Mouse (Mus musculus): ENCODE data around the gene Musk.
"Not testable (repeated sequence)": the region's sequence is repeated elsewhere in the genome, so short reads cannot be mapped to it uniquely, and the experiment has no call there.

Gene Musk

GRCm38 (mm10) chr4:58285687-58286086 is at the start of gene Musk:
TSS of gene Musk (plus strand) at chr4:58285960.
- no peak for DNase-seq (ENCODE audit: low read depth, low spot score)

DNA sequence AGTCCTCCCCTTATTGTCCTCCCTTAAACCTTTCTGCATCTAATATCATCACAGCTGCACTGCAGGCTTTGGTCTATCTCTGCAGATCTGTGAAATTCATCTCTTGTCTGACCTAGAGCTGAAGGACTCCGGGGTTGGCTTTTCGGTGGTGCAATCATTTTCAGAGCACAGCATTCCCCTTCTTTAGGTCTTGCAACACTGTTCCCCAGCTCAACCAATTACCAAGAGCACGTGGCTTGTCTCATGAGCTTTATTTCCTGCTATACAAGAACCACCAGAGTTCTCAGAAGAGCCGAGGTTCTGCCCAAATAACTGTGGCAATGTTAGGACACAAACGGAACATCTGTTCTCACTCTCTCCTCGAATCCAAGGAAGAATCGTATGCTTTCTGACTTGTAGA is 45.3 kb upstream of the Musk start:
- DNase-seq (ENCODE audit: low read depth, low spot score) = no peak

- no peak for DNase-seq (ENCODE audit: low read depth, low spot score)
Observed at GRCm38 (mm10) chr4:58245544-58245943, 40.2 kb upstream of the Musk start.

DNA sequence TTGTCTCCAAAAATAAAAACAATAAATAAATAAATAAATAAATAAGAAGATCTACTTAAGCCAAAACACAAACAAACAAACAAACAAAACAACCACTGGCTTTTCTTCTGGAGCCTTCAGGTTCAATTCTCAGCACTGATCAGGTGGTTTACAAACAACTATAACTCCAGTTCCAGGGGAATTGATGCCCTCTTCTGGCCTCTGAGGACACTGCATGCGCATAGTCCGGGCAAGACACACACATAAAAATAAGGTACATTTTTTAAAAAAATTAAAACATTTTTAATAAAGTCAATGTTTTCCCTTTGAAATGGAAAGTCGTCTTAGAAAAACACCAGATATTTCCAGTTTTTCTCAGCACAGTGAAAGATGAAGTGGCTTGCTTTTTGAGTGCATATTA is 33.4 kb upstream of the Musk start:
- DNase-seq (ENCODE audit: low read depth, low spot score) = no peak

DNA sequence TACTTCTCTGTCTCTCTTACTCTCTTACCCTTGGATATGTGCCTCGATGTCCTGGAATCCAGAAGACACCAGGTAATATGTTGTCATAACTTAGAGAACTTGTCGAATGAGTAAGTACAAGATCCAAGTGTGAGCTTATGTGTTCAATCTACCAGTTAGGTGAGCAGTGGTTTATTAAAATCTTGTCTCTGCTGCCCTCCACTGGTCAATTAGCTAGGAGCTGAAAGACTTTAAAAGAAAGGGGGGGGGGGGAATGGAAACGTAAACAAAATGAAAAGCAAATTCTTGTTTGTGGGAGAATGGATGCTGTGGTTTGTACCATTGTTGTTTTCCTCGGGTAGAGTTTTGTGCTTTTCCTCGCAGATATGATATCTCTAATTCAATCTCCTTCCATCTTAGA is 32.4 kb upstream of the Musk start:
- DNase-seq (ENCODE audit: low read depth, low spot score) = peak; percentile 33

DNA sequence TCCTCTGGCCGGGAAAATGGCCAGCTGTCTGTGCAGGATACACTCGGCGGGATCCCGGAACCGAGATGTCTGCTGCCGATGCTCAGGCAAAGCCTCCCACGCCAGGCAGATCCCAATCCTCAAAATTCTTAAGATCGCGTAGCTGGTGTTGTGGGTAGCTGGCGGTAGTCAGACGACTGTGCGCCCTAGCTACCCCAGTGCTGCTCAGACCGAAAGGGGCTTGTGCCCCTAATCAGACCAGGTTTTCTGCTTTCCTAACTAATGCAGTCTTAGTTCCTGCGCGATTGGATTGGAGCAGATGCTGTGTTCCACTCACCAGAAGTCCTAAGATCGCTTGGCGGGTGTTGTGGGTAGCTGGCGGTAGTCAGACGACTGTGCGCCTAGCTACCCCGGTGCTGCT is 25.0 kb upstream of the Musk start:
- DNase-seq (ENCODE audit: low read depth, low spot score) = not testable (repeated sequence)

- DNase-seq (ENCODE audit: low read depth, low spot score) = no peak
Observed at GRCm38 (mm10) chr4:58266294-58266693, 19.5 kb upstream of the Musk start.

DNA sequence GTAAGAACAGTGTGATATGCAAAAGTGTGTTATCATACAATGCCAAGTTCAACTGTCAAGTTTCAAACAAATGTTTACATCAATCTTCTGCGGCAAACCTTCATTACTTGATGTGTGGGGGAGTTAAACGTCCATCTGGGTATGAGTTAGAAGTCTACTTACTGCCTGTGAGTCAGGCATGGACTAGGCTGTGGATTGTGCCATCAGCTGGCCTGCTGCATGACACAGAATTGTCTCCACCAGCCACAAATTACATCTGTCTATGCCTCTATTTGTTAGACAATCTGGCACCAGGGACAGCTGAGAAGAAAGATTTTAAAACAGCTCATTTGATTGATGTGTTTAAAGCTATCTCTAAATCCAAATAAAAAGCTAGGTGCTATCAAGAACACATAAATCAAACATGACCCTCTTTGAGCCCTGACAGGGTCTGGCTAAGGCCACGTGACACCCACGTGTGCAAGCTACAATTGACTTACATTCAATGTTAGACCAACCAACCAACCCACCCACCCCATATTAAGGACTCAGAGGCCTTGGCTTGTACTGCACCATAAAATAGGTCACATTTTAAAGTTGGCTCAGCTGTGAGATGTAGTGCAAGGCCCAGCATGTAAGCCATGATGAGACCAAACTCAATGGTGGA is 16.7 kb upstream of the Musk start:
- DNase-seq (ENCODE audit: low read depth, low spot score) = no peak

GRCm38 (mm10) chr4:58269961-58270360 is 15.8 kb upstream of the Musk start:
- DNase-seq (ENCODE audit: low read depth, low spot score) = no peak

GRCm38 (mm10) chr4:58270956-58271355 is 14.8 kb upstream of the Musk start:
- no peak for DNase-seq (ENCODE audit: low read depth, low spot score)

GRCm38 (mm10) chr4:58271504-58272162 is 14.1 kb upstream of the Musk start:
- no peak for DNase-seq (ENCODE audit: low read depth, low spot score)

DNA sequence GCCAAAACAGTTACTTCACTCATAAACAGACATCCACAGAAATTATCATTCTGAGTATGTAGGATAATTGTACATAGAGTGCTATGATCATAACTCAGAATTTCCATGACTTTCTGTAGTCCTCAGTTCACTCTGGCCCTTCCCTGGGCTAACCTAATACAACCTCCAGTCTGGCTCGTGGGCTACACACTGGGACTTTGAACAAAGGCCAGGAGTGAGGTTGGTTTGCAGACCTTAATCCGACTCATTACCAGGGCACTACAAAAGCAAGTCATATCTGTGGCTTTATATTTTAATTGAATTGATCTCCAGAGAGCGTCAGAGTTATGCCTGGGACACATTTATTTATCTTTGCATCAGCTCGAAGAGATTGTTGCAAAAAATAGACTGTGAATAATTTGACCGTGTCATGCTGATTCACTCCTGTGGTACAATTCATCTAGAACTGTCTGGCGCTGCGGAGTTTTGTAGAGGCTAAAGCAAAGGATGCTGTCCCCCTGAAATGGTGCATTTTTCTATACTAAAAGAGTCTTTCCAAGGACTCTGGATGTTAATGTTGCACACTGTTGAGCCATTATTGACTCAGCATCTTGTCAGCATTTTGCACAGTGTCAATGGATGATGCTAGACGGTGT is 10.4 kb upstream of the Musk start:
- no peak for DNase-seq (ENCODE audit: low read depth, low spot score)

- no peak for DNase-seq (ENCODE audit: low read depth, low spot score)
Observed at GRCm38 (mm10) chr4:58278368-58278767, 7.4 kb upstream of the Musk start.

GRCm38 (mm10) chr4:58280121-58280520 is 5.6 kb upstream of the Musk start:
- DNase-seq (ENCODE audit: low read depth, low spot score) = no peak

- no peak for DNase-seq (ENCODE audit: low read depth, low spot score)
Observed at GRCm38 (mm10) chr4:58286368-58287090, 769 bp downstream of the Musk start.

DNA sequence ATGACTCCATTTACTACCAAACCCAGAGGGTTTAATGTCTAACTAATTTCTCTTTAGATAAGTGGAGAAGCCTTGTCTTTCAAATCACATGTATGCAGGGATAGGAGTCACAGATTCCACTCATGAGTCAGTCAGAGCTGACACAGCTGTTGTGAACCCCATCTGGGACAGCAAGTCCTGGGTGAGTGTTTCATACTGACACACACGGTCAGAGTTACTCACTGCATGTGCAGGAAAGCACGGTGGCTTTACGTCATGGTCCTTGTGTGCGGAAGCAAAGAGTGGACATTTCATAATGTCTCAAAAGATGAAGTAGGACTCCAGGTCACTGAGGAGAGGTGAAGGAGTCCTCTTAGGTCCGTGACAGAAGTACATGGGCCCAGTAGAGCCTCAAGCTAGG is 3.0 kb downstream of the Musk start:
- DNase-seq (ENCODE audit: low read depth, low spot score) = no peak

- no peak for DNase-seq (ENCODE audit: low read depth, low spot score)
Observed at GRCm38 (mm10) chr4:58291828-58292227, 6.1 kb downstream of the Musk start.

DNA sequence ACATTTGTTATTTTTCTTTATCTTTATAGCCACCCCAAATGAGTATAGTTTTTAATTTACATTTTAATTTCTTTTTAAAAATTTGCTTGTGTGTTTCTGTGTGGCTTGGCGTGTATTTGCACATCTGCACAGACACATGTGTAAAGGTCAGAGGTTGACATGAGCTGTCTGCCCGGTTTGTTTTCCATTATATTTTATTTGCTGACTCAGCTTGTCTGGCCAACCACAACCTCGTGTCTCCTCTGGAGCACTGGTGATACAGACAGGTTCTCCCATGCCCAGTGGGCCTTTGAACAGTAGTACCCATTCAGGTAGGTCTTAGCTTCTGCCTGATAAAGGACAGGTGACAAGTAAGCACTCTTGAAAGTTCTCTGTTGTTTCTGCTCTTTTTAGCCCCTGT is 7.3 kb downstream of the Musk start:
- DNase-seq (ENCODE audit: low read depth, low spot score) = no peak

- DNase-seq (ENCODE audit: low read depth, low spot score) = no peak
Observed at GRCm38 (mm10) chr4:58303862-58304261, 18.1 kb downstream of the Musk start.

DNA sequence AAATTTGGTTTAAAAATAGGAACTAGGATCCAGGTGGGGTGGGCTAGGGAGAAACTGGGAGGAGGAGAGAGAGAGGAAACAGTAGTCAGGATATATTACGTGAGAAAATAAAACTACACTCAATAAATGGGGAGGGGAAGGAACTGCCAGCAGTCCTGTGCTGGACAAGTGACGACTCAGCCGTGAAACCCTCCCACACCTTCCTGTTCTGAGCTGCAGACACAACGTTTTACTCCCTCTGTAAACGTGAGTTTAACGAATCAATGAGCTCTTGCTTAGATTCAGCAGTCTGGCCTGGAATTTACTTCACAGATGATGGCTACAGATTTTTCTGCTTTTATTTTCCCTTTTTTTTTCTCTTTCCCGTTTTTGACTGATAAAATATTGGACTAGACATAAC is 18.8 kb downstream of the Musk start:
- no peak for DNase-seq (ENCODE audit: low read depth, low spot score)

DNA sequence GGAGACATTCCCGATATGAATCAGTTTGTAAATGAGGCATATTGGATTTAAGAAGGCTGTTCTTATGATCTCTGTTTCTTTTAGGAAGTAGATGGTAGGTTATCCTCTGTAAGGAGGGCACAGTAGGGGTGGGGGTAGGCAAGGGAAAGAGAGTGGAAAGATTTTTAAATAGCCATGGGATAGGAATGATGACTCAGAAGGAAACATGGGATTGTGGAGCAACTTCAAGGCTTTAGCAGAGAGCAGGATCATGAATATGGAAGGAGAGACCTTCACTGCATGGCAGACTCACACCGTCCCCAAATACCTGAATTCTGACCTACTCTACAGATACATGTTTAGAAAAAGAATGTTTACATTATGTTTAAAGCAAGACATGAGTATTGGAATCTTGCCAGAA is 21.7 kb downstream of the Musk start:
- DNase-seq (ENCODE audit: low read depth, low spot score) = no peak

GRCm38 (mm10) chr4:58313344-58313743 is 27.6 kb downstream of the Musk start:
- no peak for DNase-seq (ENCODE audit: low read depth, low spot score)
